Mouse (Mus musculus): ENCODE measurements around the gene Hist1h4j.
"Not testable (repeated sequence)": the region's sequence is repeated elsewhere in the genome, so short reads cannot be mapped to it uniquely, and the experiment has no call there.

Gene Hist1h4j

GRCm38 (mm10) chr13:21734906-21735767 lies at the start of gene Hist1h4j:
TSS of gene Hist1h4j (plus strand) at chr13:21735064.
- peak; percentile 85 to 86 for DNase-seq

- no peak for DNase-seq
These were observed 37.1 kb upstream of the Hist1h4j start, which contains the start of gene Olfr1359 for GRCm38 (mm10) chr13:21697811-21698210. TSS of gene Olfr1359 (plus strand) at chr13:21698111.

GRCm38 (mm10) chr13:21706669-21707068 lies 28.2 kb upstream of the Hist1h4j start:
- DNase-seq, result no peak

GRCm38 (mm10) chr13:21710031-21710711 lies 24.7 kb upstream of the Hist1h4j start:
- DNase-seq, result peak; percentile 87 to 92

DNA sequence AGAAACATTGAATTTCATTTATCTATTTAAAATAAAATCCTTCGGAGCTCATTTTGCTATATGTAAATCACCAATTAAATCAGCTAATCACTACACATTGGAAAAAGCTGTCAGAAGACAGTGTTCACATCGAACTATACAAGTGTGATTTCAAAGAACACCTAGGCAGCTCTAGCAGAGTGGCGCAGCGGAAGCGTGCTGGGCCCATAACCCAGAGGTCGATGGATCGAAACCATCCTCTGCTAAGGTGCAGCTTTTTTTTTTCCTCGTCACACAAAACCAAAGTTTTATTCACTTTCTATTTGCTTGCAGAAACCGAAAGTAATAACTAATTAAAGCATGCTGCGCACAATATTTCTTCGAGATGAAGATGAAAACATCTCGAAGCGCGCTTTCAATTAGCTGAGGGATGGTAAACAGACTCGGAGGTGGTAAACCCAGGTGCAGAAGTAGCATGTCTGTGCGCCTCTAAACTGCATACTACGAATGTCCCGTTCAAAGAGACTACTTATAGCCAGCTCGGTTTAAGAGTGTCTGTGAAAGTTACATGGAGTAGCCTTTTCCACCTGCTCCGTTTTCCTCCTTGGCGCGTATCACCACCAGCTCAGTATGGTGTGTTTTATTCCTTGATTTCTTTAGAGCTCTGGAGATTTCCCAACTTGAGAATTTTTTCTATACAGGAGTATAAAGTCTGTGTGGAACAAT lies 23.9 kb upstream of the Hist1h4j start:
- peak; percentile 55 to 81 for DNase-seq

DNA sequence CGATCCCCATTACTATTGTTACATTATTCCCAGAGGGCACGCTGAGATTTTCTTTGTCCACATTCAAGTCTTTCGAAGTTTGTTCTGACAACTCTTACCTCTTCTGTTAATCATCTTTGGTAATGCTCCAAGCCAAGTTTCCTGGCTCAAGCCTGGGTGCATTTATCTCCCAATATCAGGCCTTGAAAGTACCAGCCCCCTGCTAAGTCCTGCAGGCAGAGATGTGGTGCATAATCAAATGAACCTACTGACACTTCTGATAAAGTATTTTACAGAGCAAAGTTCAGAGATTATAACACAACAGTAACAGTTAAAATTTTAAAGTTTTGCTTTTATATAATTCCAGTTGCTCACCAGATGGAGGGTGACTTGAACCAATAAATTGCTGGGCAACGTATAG lies 23.2 kb upstream of the Hist1h4j start:
- no peak for DNase-seq

DNA sequence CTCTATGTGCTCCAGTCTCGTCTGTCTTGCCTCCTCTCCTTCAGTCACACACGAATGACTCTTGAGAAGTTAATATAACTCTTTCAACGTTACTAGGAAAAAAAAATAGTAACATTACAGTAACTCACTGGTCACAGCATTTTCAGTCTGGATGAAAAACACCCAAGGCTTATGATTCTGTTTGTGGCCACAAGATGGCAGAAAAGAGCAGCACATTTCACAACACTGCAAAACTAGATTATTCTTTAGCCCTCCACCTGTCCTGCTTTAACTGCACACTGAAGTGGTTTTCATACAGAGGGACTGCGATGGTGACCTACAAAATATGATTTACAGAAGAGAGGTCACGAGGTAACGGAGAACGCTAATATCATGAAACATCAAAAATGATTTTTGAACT lies 20.1 kb upstream of the Hist1h4j start:
- DNase-seq, result peak in 1 of 2 experiments; percentile 79

DNA sequence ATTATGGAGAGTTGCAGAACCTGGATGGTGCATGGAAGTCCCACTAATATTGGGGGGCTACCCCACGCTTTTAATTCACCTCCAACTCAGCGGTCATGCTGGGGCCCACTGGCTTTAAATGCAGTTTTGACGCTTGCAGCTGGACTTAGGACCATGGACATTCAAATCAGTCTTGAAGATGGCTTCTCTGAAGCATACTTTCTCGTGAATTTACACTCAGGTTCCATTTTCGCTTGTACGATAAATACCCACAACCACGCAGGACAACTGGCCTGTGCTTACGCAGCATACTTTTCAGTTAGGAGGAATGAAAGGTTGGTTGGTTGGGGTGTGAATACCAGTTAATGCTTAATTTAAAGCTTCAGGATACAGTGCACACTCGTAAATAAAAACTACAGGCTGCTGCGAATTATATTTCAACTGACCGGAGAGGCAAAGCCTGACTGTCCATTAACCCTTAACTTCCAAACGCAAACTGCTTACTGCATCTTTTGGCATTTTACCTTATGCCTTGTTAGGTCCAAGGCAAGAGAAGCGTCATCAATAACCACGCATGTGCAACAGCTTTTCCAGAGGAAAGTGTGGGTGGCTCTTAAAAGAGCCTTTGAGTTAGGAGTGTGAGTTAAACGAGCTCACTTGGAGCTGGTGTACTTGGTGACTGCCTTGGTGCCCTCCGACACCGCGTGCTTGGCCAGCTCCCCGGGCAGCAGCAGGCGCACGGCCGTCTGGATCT lies 19.6 kb upstream of the Hist1h4j start:
- DNase-seq, result no peak

GRCm38 (mm10) chr13:21715864-21716539 lies 18.9 kb upstream of the Hist1h4j start, which contains the start of the genes Hist1h2bl and Hist1h2ai:
TSS of gene Hist1h2bl (minus strand) at chr13:21716143.
TSS of gene Hist1h2ai (plus strand) at chr13:21716422.
- DNase-seq, result peak; percentile 82 to 85

- DNase-seq, result peak in 1 of 2 experiments; percentile 24
These were observed 18.1 kb upstream of the Hist1h4j start for GRCm38 (mm10) chr13:21716540-21717391.

DNA sequence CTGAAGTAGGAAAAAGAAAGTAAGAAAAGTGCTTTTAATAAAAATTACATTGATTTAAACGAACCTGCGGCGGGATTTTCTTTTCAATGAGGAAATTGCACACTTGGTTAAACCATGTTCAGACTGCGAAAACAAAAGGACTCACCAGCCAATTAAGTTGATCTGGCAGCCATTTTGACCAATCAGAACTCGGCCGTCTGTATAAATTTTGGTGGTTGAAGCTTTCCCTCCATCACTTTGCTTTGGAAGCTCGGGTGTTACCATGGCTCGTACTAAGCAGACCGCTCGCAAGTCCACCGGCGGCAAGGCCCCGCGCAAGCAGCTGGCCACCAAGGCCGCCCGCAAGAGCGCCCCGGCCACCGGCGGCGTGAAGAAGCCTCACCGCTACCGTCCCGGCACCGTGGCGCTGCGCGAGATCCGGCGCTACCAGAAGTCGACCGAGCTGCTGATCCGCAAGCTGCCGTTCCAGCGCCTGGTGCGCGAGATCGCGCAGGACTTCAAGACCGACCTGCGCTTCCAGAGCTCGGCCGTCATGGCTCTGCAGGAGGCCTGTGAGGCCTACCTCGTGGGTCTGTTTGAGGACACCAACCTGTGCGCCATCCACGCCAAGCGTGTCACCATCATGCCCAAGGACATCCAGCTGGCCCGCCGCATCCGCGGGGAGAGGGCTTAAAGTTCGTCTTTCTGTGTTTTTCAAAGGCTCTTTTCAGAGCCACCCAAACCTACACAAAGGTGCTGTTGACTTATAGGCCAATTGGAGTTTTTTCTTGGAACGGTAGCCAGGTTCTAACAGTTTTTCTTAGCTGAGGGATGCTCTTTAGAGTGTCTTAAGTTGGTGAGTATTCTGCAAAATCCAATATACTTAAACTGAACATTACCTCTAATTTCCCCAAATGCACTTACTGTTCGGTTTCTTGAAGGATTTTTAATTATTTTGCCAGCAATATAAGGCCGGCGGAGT lies 17.2 kb upstream of the Hist1h4j start, which contains the start of gene Hist1h3h:
Gene Hist1h3h, plus strand, starts transcription at position 263 of the 961 bp plus-strand sequence.
- DNase-seq, result peak; percentile 81 to 90

DNA sequence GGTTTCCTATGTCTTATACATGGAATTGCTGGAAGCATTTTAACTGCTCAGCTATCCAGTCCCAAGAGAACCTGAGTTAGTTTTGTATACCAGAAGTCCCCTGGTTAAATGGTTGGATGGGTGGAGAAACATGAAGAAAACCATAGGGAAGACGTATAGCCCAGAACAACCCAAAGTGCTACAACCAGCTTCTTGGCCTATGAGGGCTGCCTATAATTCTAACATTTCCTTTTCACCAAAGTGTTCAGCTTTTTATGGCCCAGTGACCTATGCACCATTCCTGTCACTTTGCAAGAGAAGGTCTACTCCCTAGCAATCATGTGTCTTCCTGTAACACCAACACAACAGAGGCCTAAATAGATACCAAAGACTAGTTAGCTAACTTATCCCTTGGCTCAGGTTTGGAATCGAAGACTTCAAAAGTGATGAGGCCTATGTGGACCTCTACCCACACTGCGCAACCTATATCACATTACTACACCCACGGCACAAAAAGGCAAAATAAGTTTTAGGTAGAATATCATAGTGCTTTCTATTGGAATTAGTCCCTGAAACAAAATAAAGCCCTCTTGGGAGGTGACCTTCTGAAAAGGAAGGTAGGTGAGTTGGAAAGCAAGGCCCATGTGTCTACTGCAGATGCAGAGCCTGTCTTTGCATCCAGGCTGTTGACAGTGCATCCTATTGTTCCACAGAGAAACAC lies 16.3 kb upstream of the Hist1h4j start:
- no peak for DNase-seq

DNA sequence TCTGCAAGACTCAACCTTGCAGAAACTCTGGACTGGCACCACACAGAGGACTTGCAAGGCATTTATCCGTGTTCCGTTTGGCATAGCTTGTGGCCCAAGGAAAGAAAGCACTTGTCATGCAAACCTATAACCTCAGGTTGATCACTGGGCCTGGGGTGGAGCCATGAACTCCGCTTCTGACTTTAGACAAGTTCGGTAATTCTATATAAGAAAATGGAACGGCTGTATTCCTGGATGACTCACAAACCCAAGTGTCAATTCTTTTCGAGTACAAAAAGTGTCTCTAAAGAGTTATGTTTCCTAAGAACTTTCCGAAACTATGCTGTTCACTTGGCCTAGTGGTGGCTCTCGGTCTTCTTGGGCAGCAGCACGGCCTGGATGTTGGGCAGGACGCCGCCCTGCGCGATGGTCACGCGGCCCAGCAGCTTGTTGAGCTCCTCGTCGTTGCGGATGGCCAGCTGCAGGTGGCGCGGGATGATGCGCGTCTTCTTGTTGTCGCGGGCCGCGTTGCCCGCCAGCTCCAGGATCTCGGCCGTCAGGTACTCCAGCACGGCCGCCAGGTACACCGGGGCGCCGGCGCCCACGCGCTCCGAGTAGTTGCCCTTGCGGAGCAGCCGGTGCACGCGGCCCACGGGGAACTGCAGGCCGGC lies 13.6 kb upstream of the Hist1h4j start:
- not testable (repeated sequence) for DNase-seq

DNA sequence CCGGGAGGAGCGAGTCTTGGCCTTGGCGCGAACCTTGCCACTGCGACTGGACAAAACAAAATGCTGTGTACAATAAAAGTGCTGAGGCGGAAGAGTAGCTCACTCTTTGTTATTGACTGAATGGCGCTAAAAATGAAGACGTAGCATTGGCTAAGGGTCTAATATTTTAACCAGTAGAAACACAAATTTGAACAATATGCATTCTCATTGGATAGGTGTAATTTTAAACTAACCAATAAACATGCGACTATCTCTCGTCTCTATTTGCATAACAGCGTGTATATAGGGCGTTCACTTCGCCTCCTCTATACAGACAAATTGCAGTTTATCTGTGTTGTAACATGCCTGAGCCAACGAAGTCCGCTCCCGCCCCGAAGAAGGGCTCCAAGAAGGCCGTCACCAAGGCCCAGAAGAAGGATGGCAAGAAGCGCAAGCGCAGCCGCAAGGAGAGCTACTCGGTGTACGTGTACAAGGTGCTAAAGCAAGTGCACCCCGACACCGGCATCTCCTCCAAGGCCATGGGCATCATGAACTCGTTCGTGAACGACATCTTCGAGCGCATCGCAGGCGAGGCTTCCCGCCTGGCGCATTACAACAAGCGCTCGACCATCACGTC lies 13.0 kb upstream of the Hist1h4j start, which contains the start of gene Hist1h2bm:
Gene Hist1h2bm, plus strand, starts transcription at position 288 of the 616 bp plus-strand sequence.
- DNase-seq, result peak; percentile 62 to 74

DNA sequence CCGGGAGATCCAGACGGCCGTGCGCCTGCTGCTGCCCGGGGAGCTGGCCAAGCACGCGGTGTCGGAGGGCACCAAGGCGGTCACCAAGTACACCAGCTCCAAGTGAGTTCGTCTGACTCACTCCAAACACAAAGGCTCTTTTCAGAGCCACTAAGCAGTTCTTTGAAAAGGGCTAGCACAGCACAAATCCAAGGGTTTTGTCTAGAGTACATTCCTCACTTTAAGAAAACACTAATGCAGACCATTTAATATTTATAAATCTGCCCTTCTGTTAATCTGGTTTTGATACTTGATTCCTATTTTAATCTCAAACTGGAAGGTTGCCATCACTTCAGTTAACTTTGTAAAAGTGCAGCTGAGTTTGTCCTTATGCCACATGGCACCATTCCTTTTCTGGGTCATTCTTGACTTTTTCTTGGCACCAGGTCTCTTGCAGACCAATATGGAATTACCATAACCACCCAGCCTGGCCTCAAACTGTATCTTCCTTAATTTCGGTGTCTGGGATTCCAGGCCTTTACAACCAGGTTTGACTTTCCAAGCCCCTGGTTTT lies 12.4 kb upstream of the Hist1h4j start:
- DNase-seq, result no peak

- DNase-seq, result no peak
These were observed 11.6 kb upstream of the Hist1h4j start for GRCm38 (mm10) chr13:21722993-21723836.

Data from lung, postnatal 4 days (tissue).